Mouse (Mus musculus) hindlimb bud, embryonic 11.5 days (tissue): ENCODE results near the gene Plekha6.

Source experiments
- DNase-seq: peaks from one replicate; pipeline ENCODE4 v3.0.0-alpha.2; 2012; ENCODE audit warnings: low read depth, low spot score; ENCODE audit errors: extremely low spot score

Gene Plekha6

DNA sequence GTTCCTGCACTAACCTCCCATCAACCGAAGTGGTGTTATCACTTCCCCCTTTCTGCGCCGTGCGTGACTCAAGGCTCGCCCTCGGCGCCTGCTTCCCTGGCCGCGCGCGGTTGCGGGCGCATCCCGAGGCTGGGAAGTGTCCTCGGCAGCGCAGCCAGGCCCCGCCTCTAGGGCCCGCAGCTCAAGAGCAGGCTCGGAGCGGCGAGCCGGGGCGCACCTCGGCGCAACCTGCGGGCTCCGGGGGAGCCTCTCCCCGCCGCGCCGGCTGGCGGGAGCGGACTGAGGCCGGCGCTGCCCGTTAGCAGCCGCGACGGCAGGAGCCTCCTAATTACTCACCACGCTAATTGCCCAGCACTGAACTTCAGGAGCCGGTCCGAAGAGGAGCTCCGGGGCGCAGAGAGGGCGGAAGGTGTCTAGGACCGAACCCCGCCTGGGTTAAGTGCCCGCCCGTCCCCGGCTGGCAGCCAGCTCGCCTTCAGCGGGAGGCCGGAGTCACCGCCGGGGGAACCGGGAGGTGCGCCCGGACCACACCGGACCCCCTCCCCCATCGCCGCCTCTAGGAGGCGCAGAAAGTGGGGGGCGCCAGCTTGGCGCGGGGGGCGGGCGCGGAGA, at the start of gene Plekha6:
Plekha6 (plus strand) TSS at position 391 of the 612 bp plus-strand sequence.
- DNase-seq = no peak

DNA sequence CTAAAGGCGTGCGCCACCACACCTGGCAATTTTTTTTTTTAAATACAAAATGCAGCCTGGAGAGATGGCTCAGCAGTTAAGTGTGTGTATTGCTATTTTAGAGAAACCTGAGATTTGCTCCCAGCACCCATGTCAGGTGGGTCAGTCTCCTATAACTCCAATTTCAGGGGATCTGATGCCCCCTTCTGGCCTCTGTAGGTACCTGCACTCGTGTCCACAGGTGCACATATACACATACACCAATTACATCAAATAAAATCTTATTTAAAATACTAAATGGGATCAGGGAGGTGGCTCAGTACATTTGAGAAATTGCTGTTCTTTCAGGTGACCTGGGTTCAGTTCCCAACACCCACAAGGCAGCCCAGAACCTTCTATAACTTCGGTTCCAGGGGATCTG, 47.9 kb upstream of the Plekha6 start:
- no peak for DNase-seq

DNA sequence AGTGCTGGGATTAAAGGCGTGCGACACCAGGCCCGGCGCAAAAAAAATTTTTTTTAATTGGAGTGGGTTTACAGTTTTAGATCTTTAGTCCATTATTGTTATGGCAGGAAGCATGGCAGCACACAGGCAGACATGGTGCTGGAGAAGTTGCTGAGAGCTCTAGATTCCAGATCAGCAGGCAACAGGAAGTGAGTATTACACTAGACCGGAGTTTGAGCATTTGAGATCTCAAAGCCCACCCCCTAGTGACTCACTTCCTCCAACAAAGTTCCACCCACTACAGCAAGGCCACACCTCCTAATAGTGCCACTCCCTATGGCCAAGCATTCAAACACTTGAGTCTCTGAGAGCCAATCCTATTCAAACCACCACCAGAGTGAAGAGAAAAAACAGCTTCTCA, 45.9 kb upstream of the Plekha6 start:
- no peak for DNase-seq

DNA sequence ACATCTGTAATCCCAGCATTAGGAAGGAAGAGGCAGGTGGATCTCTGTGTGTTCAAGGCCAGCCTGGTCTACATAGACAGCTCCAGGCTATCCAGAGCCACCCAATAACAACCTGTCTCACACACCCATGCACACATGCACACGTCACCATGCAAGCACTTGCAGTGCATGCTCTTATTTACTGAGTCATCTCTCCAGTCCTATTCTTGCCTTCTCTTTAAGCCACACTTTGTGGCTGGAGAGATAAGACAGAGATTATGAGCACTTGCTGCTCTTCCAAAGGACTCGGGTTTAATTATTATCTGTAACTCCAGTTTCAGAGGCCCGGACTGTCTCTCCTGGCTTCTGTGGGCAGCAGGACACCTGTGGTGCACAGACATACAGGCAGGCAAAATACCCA, 45.2 kb upstream of the Plekha6 start:
- no peak for DNase-seq

DNA sequence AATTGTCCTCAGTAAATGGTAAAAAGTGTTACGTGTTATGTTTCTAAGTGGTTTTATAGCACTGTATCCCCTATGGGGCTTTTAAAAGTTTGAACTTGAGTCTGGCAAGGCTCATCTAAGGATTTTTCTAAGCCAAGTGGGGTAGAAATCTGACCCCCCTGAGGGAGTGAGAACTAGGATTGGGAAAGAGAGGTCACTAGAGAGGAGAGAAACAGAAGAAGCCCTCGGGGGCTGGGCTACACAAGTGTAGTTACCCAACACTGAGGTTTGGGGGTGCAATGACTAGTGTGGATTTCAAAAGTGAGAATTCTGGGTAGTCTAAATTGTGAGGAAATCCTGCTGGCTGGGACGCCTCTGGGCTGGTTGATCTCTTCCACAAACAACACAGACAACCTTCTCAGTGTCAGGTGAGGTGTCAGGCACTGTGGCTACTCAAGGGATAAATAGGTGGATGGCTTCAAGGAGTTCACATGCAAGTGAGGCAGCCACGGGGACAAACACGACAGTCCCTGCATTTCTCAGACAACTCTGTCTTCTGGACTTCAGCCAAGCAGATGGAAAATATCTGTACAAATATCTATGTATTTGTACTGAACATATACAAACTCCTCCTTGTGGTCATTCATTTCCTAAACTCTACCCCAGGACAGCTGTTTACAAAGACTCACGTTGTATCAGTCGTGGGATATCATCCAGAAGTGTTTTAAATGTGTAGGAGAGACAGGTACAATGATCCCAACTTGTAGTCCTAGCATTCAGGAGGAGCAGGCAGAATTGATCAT, 43.9 kb upstream of the Plekha6 start:
- no peak for DNase-seq

DNA sequence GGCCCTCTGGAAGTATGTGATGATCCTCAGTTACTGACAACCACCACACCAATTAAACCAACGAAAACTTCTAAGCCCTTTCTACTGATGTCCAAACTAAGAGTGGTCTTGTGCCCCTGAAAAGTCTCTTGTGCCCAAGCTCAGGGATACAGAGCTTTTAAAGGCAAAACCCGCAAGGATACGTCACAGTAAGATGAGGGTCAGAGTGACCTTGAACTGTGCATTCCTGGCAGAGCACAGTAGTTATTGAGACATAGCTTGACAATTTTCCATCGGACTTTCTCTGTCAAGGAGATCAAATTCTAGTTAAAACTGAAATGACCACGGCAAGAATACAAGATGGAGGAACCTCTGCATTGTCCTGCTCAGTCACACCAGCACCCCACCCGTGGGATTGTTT, 42.8 kb upstream of the Plekha6 start:
- no peak for DNase-seq

DNA sequence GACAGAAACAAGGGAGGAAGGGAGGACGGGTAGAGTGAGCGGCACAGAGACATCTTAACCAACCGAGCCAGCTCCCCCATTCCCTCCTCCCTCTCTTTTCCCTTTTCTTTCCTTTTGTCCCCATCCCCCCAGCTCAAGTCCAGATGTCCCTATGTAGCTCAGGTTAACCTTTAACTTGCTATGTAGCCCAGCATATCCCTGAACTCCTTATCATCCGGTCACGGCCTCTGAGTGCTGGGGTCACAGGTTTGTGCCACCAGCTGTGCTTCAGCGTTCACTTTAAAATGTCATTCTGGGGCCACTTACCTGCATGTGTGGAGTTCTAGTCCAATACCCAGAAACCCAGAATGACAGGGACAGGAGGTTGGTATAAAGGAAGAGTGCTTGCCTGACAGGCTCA, 39.9 kb upstream of the Plekha6 start:
- DNase-seq = no peak

DNA sequence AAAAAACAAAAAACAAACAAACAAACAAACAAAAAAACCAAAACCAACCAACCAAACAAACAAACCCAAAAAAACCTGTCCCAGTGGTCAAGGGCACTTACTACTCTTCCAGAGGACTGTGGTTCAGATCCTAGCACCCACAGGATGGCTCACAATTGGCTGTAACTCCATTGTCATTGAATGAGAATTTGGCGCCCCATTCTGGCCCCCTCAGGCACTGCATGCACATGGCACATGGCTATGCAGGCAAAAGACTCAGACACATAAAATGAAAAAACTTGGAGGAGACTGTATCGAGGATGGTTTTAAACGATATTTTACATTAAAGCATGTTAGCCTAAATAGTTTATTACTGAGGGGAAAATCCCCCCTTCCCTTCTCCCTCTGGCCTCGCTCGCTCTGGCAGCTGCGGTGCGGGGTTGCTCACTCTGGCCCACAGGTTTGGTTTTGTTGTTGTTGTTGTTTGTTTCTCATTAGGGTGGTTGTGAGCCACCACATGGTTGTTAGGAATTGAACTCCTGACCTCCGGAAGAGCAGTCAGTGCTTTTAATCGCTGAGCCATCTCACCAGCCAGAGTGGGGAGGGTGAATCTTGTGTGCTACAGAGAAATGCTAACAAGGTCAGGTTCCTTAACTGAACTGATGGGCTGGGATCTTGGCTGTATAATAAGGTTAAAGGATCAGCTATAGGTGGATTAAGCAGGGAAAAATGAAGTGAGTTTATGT, 38.2 kb upstream of the Plekha6 start:
- no peak for DNase-seq

DNA sequence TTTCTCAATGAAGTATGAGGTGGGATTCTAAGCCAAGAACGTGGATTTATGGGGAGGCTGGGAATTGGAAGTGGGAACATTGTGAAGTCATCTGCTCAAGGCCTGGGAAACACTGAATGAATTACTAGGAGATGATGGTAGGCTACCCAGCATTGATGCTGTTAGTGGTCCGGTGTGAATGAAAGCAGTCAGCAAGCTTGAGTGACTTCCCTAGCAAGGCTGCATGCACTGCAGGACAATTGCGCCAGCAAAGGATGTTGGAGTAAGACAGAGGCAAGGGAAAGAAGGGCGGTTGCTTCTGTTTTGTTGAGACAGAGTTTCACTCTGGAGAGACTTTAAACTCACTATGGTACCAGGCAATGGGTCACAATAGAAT, 37.7 kb upstream of the Plekha6 start:
- no peak for DNase-seq

DNA sequence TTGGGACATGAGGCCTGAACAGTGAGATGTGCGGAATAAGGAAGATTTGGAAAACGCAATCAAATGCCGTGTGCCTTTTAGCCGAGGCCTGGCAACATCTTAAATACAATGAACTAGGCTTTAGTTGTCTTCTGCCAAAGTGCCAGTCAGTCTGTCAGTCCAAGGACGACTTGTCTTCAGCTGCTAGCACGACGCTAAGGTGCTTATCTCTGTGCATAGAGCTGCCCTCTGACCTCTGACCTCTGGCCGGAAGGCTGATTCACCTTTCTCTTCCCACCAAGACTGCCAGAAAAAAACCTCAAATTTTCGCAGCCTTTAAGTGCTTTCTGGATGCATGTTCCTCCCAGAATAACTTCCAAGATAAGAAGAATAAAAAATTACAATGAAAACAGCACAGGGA, 36.7 kb upstream of the Plekha6 start:
- DNase-seq = no peak

DNA sequence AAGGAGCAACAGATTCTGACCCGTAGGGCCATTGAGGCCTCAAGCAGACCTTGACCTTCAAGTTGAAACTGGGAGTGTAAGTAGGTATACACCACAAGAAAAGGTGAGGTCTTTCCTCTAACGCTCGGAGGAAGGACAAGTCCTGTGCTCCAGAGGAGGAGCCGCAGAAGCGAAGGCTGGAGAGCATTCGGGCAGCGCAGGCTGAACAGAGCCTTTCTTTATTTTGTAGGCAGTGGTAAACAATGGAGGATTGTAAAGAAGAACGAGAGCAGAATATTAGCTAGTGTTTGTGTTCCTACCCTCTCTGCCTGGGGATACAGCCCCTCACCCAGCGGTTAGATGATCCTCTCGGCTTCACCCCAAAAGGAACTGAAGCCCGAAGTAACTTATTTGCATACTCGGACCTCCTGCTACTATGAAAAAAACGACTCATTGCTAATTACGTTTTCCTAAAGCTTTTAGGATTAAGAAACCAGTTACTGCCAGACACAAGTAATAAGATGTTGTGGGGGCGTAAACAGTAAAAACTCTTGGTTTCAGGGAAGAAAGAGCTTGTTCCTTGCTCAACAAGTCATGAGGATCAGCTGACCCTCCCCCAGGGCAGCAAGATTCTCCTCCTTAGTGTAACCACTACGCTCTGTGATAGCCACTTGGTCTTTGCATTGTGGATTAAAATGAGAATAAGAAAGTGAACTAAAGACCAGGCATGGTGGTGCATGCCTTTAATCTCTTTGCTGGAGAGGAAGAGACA, 34.4 kb upstream of the Plekha6 start:
- no peak for DNase-seq

DNA sequence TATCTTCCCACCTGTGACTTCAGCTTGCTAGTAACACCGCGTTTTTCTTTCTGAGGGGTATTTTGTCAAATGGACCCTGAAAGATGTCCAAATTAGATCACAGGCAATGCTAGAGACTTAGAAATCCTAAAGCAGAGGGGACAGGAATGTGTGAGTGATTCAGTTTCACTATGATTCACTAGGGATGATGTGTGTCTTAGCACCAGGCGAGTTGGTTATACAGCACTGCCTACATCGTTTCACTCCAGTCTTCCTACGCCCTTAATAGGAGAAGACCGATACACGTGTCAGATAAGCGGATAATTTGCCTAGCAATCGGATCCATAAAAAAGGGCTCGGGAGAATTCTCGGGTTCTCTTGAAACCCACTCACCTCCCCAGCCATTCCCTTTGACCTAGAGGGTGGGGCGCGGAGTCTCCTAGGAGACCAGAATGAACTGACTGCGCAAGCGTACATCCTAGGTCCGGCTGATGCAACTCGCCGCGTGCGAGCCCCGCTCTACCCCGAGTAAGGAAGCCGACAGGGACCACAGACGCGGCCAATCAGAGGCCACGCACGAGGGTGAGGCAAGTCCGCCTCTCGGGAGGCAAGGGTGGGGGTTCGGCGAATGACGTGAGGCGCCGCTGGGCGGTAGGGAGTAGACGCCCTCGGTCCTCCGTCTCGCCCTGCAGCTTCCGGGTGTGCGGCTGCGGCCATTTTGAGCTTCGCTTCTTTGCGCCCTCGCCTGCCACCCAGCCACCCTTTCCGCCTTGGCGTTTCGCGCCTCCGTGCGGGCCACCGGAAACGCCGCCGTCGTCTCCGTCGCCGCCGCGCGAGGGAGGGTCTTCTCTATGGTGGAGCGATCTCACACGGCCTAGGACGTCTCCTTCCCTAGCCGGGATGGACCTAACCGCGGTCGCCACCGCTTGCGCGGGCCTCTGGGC, 33.1 kb upstream of the Plekha6 start, which contains the start of gene Ppp1r15b:
Ppp1r15b (plus strand) TSS at position 506 of the 923 bp plus-strand sequence.
- peak; percentile 94 for DNase-seq

DNA sequence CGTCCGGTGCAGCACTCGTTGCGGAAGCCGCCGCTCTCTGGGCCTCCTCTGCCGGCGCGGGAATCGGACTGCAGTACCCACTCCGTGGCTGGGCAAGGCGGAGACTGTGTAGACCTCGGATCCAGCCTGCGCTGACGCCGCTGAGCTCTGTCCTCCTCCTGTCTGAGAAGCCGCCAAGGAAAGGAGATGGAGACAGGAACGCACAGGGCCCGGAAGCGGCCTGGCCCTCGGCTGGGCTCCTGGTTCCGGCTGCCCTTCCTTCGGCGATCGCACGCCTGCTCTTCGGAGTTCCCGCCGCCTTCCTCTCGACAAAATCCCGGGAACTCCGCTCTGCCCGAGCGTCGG, 32.5 kb upstream of the Plekha6 start:
- no peak for DNase-seq

DNA sequence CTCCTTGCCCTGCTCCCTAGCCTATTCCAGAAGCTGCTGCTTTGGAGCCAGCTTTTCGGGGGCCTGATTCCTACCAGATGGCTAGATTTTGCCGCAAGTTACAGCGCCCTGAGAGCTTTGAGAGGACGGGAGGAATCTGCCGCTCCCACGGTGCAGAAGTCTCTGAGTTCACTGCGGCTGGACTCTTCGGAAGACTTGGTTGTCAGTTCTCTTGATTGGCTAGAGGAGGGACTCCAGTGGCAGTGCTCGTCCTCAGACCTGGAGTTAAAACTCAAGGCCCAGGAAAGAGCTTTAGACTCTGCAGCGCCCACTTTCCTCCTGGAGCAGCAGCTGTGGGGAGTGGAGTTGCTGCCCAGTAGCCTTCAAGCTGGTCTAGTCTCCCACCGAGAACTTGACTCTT, 32.1 kb upstream of the Plekha6 start:
- DNase-seq = no peak

DNA sequence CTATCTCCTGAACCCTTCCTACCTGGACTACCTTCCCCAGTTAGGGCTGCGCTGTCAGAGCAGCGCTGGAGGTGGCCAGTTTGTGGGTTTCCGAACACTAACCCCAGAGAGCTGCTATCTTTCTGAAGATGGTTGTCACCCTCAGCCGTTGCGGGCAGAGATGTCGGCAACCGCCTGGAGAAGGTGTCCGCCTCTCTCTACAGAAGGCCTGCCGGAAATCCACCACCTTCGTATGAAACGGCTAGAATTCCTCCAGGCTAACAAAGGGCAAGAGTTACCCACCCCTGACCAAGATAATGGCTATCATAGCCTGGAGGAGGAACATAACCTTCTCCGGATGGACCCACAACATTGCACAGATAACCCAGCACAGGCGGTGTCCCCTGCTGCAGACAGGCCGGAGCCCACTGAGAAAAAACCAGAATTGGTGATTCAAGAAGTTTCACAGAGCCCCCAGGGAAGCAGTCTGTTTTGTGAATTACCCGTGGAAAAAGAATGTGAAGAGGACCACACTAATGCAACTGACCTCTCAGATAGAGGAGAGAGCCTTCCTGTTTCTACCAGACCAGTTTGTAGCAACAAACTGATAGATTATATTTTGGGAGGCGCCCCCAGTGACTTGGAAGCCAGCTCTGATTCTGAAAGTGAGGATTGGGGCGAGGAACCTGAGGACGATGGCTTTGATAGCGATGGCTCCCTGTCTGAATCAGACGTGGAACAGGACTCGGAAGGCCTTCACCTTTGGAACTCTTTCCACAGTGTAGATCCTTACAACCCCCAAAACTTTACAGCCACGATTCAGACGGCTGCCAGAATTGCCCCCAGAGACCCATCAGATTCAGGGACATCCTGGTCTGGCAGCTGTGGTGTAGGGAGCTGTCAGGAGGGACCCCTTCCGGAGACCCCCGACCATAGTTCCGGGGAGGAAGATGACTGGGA, 31.4 kb upstream of the Plekha6 start:
- no peak for DNase-seq

DNA sequence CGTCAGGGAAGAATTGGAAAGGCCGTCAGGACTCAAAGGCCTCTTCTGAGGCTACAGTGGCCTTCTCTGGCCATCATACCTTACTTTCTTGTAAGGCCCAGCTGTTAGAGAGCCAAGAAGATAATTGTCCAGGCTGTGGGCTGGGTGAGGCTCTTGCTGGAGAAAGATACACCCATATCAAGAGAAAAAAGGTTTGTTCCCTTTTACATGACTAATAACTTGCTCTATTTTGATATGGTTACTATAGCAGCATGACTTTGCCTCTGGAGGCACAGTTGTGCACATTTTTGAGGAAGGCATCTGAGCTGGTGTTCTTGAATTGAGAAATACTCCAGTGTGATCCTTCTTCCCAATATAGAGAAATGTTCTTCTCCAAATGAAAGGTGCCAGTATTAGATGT, 30.6 kb upstream of the Plekha6 start:
- no peak for DNase-seq

DNA sequence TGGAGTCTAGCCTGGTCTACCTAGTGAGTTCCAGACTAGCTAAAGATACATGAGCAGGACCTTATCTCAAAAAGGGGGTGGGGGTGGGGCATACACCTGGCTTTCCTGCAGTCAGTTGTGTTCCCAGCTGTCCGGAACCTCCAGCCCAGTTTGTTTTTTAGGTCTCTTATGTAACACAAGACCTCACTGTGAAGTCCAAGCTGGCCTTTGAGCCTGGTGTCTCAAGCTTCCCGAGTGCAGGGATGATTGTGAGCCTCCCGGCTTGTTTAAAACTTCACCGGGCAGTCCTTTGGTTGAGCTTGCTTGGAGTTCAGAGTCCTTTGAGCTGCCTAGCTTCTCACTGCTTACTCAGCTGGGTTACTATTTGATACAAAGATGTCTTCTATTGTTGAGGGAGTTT, 29.9 kb upstream of the Plekha6 start:
- no peak for DNase-seq

DNA sequence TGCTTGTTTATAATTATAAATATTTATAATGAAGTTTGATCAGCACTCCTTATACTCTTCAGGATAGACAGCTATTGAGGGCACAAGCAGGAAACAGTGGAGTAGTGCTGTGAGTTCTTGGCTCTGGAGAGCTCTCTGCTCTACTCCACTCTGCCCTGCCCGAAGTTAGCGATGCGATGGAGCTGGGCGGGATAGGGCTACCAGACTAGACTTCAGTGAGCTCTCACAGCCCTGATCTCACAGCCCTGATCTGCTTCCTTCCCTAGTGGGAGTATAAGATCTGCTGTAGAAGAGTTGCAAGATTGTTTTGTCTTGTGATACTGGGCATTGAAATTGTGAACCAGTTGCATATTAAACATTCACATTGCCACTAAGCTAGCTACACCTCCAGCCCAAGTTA, 29.1 kb upstream of the Plekha6 start:
- DNase-seq = no peak

DNA sequence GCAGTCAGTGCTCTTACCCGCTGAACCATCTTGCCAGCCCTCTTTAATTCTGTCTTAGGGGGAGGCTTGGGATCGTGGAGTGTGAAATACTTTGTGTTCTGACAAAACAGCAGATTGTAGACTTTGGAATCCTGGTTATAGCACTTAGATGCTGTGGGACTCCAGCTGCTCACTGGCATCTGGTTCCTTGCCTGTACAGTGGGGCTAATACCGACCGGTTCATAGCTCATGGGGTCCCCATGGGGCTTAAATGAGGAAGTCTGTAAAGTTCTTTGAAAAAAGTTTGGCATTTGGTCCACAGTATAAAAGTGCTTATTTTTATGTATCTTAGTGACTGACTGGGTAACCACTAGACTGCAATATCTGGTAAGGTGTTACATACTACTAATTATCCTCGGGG, 28.2 kb upstream of the Plekha6 start:
- no peak for DNase-seq
